Mouse (Mus musculus): ENCODE results near the gene Pde6g. TPM values are rescaled to one million over a fixed set of nuclear protein-coding genes. Genes with fewer than 3 reads are reported as not detected.
A peak's percentile ranks its signal among the peaks of the same experiment; 100 is the strongest.

Gene Pde6g
- polyA plus RNA-seq, 1 experiment from 2014 or later: 0.44 TPM

DNA sequence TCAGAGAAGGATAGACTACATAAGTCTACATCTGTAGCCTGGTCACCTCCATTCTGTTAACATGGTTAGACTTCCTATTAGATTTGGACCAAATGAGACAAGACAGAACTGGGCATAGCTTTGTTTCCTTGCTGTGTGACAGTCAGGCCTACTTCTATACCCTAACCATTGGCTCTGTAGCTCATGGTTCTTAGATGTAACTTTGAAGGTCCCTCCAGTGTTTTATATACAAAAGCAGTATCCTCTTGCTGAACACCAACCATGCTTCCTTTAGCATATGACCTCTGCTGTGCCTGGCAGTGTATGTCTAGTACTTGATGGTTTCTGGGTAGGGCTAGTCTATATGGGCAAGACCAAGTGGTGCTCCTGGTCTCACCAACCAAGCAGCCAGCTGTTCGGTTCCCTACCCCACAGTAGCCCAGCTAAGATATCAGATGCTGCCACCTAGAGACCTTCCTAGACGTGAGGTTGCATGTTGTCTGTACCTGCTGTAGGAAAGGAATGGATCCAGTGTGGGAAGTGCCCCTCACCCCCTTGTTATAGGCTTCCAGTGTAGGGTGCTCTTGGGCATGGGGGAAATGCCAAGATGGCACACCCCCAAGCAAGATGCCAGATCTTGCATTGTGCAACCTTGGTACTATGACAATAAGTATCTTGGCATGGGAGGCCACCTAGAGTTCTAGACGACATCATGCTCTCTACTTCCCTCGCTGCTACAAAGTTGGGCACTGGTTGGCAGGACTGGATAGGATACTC lies 37.2 kb upstream of the Pde6g start:
- Histone ChIP-seq H3K36me3 (peaks cover 60% of the 10 kb centered on the region), H3K9me3 (no peaks in the 10 kb centered on the region), H3K27me3 (ENCODE audit: insufficient read depth, poor library complexity, severe bottlenecking) (no peaks in the 10 kb centered on the region), H3K27ac (no peak overlapping the region), H3K4me1 (peaks cover 45% of the 10 kb centered on the region), H3K4me3 (peak overlapping the region; percentile 89; the same call in 1 of the 2 replicates)
- WGBS: 35% methylated on average over 4 of the region's 4 CpGs
- no peak for DNase-seq (ENCODE audit: low spot score)

DNA sequence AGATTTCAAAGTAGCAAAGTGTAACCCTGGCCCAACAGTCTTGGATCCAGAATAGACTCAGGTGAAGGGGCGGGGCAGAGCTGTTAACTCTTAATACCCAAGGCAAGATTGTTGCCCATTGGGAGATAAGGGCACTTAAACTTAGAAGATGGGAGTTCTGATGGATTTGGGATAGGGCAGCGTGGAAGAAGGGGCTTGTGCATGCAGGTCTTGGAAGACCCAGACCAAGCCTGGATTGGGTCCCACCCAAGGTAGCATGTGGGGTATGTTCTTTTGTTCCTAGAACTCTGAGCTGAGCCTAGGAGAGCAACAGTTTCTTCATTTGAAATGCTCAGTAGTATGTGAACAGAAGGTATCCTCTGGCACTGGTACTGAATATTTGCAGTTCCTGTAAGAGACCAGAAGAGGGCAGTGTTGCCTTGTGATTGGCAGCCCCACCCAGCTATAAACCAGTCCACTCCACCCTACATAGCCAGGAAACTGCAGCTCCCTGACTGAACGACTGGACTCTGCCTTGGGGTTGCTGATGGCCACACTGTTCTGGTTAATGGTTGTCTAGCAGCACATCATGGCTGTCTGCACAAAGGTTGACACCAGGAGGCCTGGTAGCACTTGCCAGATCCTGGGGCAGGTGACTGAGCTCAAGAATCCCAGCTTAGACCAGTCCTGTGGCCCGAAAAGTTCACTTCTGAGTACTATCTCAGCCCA lies 35.9 kb upstream of the Pde6g start:
- no peaks in the 10 kb centered on the region for H3K27me3 ChIP-seq (ENCODE audit: insufficient read depth, poor library complexity, severe bottlenecking)
- H3K4me3 ChIP-seq: peak overlapping the region; percentile 8; the same call in 1 of the 2 replicates
- DNase-seq (ENCODE audit: low spot score): peak; percentile 92
- H3K27ac ChIP-seq: peak overlapping the region; percentile 39; the same call in 1 of the 2 replicates
- WGBS: 59% methylated on average over 4 of the region's 4 CpGs
- H3K4me1 ChIP-seq: peaks cover 47% of the 10 kb centered on the region
- H3K9me3 ChIP-seq: no peaks in the 10 kb centered on the region
- H3K36me3 ChIP-seq: peaks cover 48% of the 10 kb centered on the region

DNA sequence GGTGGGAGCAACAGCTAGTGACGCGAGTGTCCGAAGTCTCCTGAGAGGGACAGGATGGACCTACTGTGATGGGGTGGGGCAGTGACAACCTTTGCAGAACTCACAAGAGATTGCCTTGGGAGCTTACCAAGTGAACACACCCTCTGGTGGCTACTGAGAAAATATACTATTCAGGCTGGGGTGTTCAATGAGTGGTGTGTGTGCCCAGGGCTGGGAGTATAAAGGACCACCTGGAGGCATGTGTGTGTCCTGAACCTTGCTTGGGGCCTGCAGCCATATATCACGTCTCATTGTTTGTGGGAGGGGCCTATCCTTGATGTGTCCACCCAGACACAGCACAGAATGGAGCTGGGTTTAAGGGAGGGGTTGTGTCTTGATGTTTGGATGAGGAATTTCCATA lies 35.2 kb upstream of the Pde6g start:
- Histone ChIP-seq H3K4me1 (peaks cover 49% of the 10 kb centered on the region), H3K4me3 (no peak overlapping the region), H3K9me3 (no peaks in the 10 kb centered on the region), H3K27me3 (ENCODE audit: insufficient read depth, poor library complexity, severe bottlenecking) (no peaks in the 10 kb centered on the region), H3K36me3 (peaks cover 46% of the 10 kb centered on the region), H3K27ac (no peak overlapping the region)
- DNase-seq (ENCODE audit: low spot score): no peak
- WGBS: 81% methylated on average over 4 of the region's 4 CpGs

DNA sequence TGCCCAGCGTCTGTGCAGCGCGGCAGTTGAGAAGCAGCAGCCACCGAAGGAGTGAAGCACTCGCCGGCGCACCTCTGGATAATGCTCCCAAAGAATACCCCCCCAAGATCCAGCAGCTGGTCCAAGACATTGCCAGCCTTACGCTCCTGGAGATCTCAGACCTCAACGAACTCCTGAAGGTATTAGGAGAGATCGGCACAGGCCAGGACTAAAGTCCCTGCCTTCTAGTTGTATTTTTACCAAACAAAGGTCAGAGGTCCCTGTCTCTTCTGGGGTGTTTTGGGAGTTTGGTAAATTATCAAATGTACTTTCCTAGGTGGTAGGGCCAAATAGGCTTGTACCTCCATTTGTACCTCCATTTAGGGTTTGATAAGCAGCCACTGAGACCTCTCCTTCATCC lies 32.0 kb upstream of the Pde6g start:
- Histone ChIP-seq H3K27ac (peak overlapping the region; percentile 97), H3K9me3 (no peaks in the 10 kb centered on the region), H3K36me3 (peaks cover 76% of the 10 kb centered on the region), H3K27me3 (ENCODE audit: insufficient read depth, poor library complexity, severe bottlenecking) (no peaks in the 10 kb centered on the region), H3K4me1 (peaks cover 26% of the 10 kb centered on the region), H3K4me3 (peak overlapping the region; percentile 97)
- 7% methylated on average over 10 of the region's 10 CpGs for WGBS
- no peak for DNase-seq (ENCODE audit: low spot score)

DNA sequence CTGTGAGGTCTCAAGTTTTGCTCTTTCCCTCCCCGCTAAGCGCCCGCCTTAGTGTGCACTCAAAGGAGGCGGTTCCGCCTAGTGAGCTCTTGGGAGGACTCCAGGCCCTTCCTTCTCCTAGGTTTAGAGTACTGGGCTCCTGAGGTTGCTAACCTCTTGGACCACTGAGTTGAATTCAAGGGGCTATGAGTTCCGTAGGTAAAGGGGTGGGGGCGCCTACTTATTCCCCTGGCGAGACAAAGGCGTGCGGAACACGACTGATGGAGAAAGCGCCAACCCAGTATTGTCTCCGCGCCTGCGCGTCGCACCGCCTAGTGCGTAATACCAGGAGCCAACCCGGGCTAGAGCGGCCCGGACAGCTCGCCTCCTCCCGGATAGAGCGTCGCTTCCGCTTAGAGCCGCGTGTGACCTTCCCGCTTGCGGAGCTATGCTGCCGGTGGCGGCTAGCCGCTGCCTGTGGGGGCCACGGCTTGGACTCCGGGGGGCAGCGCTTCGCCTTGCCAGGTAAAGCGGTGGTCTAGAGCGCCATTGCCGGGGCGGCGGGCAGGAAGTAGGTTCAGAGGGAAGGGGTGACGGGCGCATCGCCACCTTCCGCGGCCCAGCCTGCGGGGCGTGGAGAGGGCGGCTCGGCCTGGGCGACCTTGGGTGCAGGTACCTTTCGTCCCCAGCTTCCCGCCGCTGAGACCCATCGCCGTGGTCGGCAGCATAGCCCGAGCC lies 31.1 kb upstream of the Pde6g start, which contains the start of gene Mrpl12:
Gene Mrpl12, plus strand, starts transcription at position 349 of the 717 bp plus-strand sequence.
- WGBS: under 1% methylated on average over 60 of the region's 60 CpGs
- Histone ChIP-seq H3K4me3 (peak within 1 kb of the TSS; percentile 97), H3K27me3 (ENCODE audit: insufficient read depth, poor library complexity, severe bottlenecking) (no peaks in the 10 kb centered on the region), H3K9me3 (no peaks in the 10 kb centered on the region), H3K4me1 (peaks cover 21% of the 10 kb centered on the region), H3K27ac (peak within 1 kb of the TSS; percentile 97), H3K36me3 (peaks cover 79% of the 10 kb centered on the region)
- DNase-seq (ENCODE audit: low spot score): peak; percentile 96

DNA sequence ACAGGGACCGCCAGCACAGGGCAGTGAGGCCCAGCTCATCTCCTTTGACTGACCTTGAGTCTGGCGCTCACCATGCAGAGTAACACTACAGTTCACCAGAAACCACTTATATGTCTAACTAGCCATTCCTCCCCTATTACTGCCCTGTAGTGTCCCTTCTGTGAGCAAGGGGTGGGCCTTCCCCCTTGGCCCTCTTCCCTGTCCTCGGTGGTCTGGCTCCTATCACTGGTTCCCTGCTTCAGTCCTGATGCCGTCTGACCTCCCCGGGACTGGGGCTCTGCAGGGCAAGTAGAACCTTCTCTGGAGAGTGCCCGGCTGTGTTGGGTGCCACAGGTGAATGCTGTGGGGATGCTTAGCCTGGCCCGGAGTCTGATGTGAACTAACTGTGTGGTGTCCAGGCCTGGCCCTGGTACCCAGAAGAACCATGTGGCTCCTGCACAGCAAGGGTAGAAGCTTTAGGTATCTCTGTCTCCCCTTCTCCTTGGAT lies 30.2 kb upstream of the Pde6g start:
- Histone ChIP-seq H3K4me1 (peaks cover 19% of the 10 kb centered on the region), H3K27ac (peak overlapping the region; percentile 97), H3K36me3 (peaks cover 80% of the 10 kb centered on the region), H3K9me3 (no peaks in the 10 kb centered on the region), H3K4me3 (peak overlapping the region; percentile 97), H3K27me3 (ENCODE audit: insufficient read depth, poor library complexity, severe bottlenecking) (no peaks in the 10 kb centered on the region)
- 80% methylated on average over 7 of the region's 7 CpGs for WGBS
- DNase-seq (ENCODE audit: low spot score): no peak

DNA sequence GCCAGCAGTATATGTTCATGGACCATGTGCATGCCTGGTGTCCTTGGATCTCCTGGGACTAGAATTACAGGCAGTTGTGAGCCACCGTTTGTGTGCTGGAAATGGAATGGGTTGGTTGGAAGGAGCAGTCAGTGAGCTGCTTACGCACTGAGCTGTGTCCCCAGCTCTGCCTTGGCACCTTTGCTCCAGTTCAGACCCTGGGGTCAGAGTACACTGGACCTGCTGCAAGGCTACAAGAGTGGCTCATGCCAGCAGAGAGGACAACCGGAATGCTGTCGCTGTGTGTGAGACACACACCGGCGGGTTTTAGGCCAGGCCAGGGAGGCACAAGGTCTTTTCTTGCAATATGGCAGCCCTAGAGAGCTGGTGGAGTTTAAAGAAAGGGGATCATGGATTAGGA lies 18.8 kb upstream of the Pde6g start:
- Histone ChIP-seq H3K36me3 (peaks cover 78% of the 10 kb centered on the region), H3K27me3 (ENCODE audit: insufficient read depth, poor library complexity, severe bottlenecking) (no peaks in the 10 kb centered on the region), H3K4me1 (peaks cover 10% of the 10 kb centered on the region), H3K27ac (no peak overlapping the region), H3K4me3 (no peak overlapping the region), H3K9me3 (no peaks in the 10 kb centered on the region)
- DNase-seq (ENCODE audit: low spot score): no peak
- WGBS: 97% methylated on average over 6 of the region's 6 CpGs

DNA sequence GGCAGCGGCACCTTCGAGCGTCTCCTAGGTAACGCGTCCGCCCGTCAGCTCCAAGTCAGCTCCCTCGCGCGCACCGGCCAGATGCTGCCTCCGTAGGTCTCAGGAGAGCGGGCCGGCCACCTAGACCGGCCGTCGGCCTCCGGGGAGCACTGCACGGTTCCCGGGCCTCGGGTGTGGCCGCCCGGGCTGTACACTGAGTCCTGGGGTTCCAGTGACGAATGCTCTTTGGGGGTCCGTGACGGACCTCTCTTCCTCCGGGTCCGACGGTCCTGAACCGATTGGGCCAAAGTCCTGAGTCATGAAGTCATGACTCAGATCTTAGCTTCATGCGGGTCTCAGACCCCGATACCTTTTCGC lies 14.4 kb upstream of the Pde6g start:
- WGBS: 1% methylated on average over 33 of the region's 33 CpGs
- Histone ChIP-seq H3K9me3 (no peaks in the 10 kb centered on the region), H3K27ac (peak overlapping the region; percentile 82)

DNA sequence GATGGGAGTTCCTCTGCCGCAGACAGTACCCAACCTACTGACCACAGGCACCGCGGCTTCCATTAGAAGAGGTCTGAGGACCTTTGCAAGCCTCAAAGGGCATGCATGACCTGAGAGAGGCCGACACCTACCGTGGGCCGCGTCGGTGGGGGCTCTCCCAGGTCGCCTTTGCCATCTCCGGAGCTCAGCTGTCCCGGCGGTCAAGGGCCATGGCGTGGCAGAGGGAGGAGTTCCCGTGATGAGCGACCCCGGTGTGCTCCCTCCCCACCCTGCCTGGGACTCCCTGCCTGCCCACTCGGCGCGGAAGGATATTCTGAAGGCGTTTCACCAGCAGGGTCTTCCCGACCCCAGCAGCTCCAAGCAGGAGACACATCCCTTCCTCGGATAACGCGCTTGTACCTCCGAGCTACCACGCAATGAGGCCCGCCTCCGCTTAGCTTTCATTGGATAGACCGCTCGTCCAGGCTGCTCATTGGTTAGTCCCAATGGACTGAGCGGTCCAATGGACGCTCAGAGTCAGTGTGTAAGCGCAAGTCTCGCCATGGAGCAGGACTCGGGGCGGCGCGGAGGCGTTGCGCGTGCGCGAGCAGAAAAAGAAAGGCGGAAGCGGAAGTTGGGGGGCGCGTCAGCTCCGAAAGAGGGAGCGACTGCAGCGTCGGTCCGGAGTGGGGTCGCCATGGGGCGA lies 13.9 kb upstream of the Pde6g start, which contains the start of gene Arl16:
Gene Arl16, minus strand, starts transcription at position 557 of the 685 bp plus-strand sequence.
- peak; percentile 100 for DNase-seq (ENCODE audit: low spot score)
- Histone ChIP-seq H3K36me3 (peaks cover 67% of the 10 kb centered on the region), H3K4me3 (peak within 1 kb of the TSS; percentile 90), H3K27ac (peak within 1 kb of the TSS; percentile 82), H3K9me3 (no peaks in the 10 kb centered on the region), H3K27me3 (ENCODE audit: insufficient read depth, poor library complexity, severe bottlenecking) (no peaks in the 10 kb centered on the region), H3K4me1 (peaks cover 21% of the 10 kb centered on the region)
- under 1% methylated on average over 54 of the region's 54 CpGs for WGBS

More for the DNA sequence above, 14.4 kb upstream of the Pde6g start:
- DNase-seq (ENCODE audit: low spot score): no peak
- H3K4me3 ChIP-seq: peak overlapping the region; percentile 90
- no peaks in the 10 kb centered on the region for H3K27me3 ChIP-seq (ENCODE audit: insufficient read depth, poor library complexity, severe bottlenecking)
- peaks cover 21% of the 10 kb centered on the region for H3K4me1 ChIP-seq
- H3K36me3 ChIP-seq: peaks cover 67% of the 10 kb centered on the region

DNA sequence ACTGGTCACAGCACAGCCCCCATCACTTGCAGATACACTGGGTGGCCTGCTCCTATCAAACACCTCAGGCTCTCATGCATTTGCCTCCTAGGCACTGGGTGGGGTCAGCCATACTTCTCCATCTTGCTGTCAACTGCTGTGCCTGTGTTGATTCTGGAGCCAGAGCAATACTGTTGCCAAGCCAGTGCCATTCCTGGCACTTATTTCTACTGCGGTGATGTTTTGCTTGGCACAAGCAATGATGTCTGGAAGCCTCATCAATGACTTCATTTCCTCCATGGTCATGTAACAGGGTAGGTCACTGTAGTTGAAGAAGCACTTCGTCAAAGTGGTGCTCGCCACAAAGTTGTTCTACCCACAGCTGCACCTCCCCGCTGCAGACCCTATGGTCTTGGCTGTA lies 12.2 kb upstream of the Pde6g start:
- Histone ChIP-seq H3K4me3 (no peak overlapping the region), H3K27me3 (ENCODE audit: insufficient read depth, poor library complexity, severe bottlenecking) (no peaks in the 10 kb centered on the region), H3K27ac (no peak overlapping the region), H3K36me3 (peaks cover 67% of the 10 kb centered on the region), H3K4me1 (peaks cover 21% of the 10 kb centered on the region), H3K9me3 (no peaks in the 10 kb centered on the region)
- 84% methylated on average over 4 of the region's 4 CpGs for WGBS
- DNase-seq (ENCODE audit: low spot score): no peak

DNA sequence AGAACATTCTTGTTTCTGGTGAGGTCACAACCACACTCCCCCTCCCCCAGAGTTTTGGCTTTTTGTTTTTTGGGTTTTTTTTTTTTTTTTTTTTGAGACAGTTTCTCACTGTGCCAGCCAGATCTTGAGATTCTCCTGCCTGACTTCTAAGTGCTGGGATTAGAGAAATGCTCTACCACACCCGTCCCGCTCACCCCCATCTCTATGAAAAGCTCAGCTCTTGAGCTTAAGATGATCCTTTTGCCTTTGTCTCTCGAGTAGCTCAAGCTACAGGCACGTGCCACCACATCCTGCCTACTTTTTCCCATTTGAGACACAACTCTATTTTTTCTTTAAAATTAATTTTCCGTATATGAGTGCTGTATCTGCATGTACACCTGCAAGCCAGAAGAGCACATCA lies 11.1 kb upstream of the Pde6g start:
- H3K9me3 ChIP-seq: no peaks in the 10 kb centered on the region
- H3K27me3 ChIP-seq (ENCODE audit: insufficient read depth, poor library complexity, severe bottlenecking): no peaks in the 10 kb centered on the region
- H3K4me1 ChIP-seq: peaks cover 23% of the 10 kb centered on the region
- H3K4me3 ChIP-seq: no peak overlapping the region
- no peak overlapping the region for H3K27ac ChIP-seq
- WGBS: 89% methylated on average over 5 of the region's 5 CpGs
- no peak for DNase-seq (ENCODE audit: low spot score)
- peaks cover 64% of the 10 kb centered on the region for H3K36me3 ChIP-seq

DNA sequence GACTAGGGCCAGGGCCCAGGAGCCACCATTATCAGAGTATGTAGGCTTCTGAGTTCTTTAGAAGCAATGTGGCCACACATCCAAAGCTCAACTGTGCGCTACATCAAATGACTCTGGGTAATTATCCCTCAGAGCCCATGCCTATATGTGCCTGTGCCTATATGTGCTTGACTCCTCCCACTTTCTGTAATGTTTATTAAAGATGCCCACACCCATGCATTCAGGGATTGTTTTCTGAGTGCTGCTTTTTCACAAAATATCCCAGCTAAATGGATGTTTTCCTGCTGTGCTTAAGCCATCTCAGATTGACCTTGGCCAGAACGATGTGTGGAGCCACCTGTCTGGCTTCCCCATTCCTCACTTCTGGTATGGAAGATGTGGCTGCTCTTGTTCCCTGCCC lies 10.2 kb upstream of the Pde6g start:
- Histone ChIP-seq H3K36me3 (peaks cover 61% of the 10 kb centered on the region), H3K27ac (no peak overlapping the region), H3K9me3 (no peaks in the 10 kb centered on the region), H3K27me3 (ENCODE audit: insufficient read depth, poor library complexity, severe bottlenecking) (no peaks in the 10 kb centered on the region), H3K4me3 (no peak overlapping the region), H3K4me1 (peaks cover 28% of the 10 kb centered on the region)
- DNase-seq (ENCODE audit: low spot score): no peak
- 93% methylated on average over 2 of the region's 2 CpGs for WGBS

Data from heart, embryonic 10.5 days (tissue).